Mouse (Mus musculus): ENCODE data around the gene Tmem121b.

- no peak for TF ChIP-seq TAL1 (conservative IDR thresholded peaks at IDR 0.05; ENCODE audit: low read depth, low read length)
- TF ChIP-seq CTCF (IDR thresholded peaks at IDR 0.05; ENCODE audit: low read depth, low read length): no peak
- TF ChIP-seq POLR2AphosphoS5 (IDR thresholded peaks at IDR 0.05; ENCODE audit: insufficient replicate concordance, low read depth, low read length): no peak
- TF ChIP-seq GATA1 (IDR thresholded peaks at IDR 0.05; ENCODE audit: borderline replicate concordance, low read length): no peak
Measured at GRCm38 (mm10) chr6:120483211-120483626, 10.4 kb downstream of the Tmem121b start.
